Mouse (Mus musculus) embryo, embryonic 10 days (tissue): ENCODE measurements at regions not wholly inside any gene's neighbourhood (a gene's known extent, or its start where the extent isn't known, plus 50 kb on each side); places are given as distances from the start of the nearest gene placed in this dataset.
"Not testable (repeated sequence)": the region's sequence is repeated elsewhere in the genome, so short reads cannot be mapped to it uniquely, and the experiment has no call there.

Experiments used
- DNase-seq: peaks from one replicate; pipeline ENCODE4 v3.0.0-alpha.2; 2015; ENCODE audit warnings: low spot score

DNA sequence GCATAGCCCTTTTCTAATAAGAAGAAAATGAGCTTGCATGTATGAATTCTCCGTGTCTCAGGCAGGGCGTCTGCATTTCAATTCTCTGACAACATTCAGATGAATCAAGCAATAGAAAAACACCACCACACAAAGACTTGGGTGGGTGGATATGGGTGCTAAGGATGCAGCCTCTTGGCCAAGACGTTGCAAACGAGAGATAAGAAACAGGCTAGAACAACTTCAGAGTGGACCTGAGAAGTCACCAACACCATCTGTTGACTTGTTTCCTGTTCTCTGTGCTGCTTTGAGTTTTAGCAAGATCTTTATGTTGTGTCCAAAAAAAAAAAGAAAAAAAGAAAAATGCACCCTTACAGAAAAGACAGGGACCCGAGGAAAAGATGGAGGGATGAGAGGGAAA, 277.0 kb downstream of the Gxylt1 start:
- DNase-seq: no peak

DNA sequence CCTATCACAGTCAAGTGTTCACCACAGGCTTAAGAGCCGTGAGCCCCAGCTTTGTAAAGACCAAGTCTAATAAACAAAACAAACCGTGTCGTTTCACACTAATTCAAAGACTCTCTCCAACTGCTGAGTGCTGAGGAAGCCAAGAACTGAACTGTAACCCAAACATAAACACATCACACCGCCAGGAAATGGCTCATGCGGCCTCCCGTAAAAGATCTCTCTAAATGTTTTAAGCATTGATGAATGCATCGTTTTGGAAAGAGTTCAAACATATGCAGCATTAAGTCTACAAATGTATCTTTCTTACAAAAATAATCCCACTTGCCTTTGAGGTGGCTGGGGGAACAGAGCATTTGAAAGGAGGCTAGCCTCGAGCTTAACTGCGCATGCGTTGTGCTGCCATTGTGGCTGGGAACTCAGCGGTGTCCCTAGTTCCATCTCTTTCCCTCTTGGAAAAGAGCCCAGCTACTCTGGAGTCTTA, 280.7 kb downstream of the Gxylt1 start:
- DNase-seq: no peak

DNA sequence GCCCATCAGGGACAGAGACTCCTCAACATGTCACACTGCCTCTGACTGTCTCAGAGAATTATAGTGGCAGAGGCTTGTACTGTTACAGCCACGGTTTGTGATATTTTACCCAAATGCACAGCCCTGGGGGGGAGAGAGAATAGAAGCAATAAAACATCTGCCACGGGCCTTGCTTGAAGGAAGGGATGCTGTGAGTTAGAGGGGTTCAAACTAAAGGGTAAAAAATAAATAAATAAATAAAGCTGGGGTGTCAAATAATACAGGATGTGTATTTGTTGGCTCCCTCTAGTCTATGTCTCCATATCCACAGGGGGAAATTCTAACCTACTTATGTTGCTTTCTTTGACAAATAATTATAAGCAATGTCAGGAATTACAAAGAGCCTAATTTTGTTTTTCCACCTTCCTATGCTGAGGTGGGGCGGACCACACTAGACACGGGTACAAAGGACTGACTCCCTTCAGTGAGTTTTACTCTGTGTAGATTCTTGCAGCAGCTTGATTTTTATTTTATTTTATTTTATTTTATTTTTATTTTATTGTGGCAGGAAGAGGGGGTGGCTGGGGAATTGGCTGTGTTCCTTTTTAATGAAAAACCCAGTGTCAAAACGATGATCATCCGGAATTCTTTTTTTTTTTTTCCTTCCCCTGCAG, 281.3 kb downstream of the Gxylt1 start:
- no peak for DNase-seq

DNA sequence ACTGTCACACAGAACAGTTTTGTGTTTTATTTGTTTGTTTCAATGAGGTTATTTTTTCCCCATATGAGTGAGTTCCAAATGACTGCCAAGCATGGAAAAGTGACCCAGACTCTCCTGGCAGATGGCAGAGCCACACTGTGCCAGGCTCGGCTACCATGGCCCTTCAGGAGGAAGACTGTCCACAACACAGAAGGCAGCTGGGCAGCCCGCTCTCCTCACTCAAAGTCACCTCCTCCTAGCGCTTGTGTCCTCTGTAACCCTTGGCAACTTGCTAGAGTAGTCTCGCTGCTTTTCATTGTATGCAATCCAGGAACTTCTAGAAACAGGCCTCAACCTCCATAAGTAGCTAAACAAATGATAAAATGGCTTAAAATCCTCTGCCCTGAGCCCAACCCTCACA, 299.2 kb downstream of the Gxylt1 start:
- DNase-seq: no peak

DNA sequence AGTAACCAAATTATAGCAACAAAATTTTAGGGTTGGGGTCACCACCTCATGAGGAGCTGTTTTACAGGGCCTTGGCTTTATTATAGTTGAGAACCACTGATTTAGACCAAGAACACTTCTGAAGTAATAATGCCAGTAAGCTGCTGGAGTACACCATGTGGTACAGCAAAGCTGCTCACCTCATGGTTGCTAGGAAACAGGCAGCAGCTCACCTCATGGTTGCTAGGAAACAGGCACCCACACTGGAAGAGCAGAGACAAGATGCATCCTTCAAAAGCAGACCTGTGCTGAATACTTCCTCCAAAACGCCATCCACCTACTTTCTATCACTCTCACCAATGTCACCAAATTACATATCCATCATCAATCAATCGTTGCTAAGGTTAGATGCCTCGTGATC, 300.0 kb downstream of the Gxylt1 start:
- DNase-seq: no peak

DNA sequence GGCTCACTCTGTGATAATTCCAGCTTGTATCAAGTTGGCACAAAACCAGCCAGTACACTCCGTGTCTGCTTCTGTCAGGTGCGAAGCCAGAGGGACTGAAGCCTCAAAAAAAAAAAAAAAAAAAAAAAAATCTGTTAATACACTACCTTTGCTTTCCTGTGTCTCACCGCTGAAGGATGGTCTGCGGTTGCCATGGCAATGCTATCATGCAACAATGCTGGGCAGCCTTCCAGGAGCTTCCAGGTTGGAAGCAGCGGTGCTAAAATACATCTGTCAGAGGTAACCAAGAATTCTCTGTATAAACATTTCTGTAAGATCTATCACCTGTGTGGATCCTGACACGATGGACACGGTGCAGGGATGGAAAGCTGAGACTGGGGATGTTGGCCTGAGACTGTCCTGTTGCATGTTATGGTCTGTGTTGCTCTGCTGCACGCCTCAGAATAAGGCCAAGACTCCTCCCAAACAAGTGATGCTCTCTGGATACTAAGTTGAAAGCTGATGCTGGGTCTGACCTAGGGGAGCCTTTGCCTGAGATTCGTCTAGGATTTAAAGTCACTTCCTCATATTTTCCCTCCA, 301.2 kb downstream of the Gxylt1 start:
- no peak for DNase-seq

DNA sequence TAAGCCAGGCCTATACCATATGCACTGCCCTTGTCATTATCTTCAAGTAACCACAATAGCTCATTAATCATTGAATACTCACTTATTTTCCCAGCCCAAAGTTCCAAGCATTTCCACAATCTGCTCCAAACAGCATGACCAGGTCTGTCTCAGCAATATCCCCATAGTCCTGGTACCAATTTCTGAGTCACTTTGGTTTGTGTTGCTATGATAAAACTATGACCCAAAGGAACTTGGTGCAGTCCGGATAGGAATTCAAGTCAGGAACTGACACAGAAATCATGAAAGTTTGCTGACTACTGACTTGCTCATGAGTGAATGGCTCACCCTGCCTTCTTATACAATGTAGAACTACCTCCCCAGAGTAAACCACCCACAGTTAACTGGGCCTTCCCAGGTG, 309.4 kb downstream of the Gxylt1 start:
- no peak for DNase-seq

DNA sequence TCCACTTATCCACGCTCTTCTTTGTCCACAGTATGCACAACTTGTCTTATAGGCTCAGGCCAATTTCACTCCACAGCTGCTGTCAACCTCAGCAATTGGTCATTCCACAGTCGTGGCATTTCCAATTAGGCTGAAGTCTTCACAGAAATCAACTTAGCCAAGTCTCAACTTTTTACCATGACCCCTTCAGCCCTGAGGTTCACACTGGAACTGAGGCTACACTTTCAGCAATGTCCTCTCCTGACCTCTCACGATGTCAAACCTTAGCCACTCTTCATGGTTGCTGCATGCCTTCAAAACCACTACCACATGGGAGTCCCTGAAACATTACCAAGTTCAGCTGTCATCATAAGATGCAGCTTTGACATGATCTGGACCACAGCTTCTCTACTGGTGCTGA, 310.1 kb downstream of the Gxylt1 start:
- DNase-seq: no peak

DNA sequence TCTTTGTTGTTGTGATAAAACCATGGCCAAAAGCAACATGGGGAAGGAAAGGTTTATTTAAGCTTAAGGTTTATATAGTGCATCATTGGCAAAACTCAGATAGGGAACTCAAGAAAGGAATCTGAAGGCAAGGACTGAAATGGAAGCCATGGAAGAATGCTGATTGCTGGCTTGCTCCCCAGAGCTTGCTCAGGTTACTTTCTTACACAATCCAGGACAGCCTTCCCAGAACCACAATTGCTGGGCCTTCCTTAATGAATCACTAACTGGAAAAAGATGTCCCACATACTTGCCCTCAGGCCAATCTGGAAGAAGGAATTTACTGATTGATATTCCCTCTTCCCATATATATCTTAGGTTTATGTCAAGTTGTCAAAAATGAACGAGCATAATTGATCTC, 310.8 kb downstream of the Gxylt1 start:
- no peak for DNase-seq

DNA sequence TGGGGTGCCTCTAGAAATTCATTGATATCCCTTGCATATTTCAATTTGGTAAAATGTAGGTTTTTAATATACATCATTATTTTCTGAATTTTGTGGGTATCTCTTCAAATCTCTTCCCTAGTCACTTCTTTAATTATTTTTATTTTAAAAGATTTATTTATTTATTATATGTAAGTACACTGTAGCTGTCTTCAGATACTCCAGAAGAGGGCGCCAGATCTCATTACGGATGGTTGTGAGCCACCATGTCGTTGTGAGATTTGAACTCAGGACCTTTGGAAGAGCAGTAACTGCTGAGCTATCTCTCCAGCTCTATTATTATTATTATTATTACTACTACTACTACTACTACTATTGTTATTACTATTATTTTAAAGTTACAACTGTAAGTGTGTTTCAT, 324.1 kb downstream of the Gxylt1 start:
- DNase-seq: not testable (repeated sequence)

DNA sequence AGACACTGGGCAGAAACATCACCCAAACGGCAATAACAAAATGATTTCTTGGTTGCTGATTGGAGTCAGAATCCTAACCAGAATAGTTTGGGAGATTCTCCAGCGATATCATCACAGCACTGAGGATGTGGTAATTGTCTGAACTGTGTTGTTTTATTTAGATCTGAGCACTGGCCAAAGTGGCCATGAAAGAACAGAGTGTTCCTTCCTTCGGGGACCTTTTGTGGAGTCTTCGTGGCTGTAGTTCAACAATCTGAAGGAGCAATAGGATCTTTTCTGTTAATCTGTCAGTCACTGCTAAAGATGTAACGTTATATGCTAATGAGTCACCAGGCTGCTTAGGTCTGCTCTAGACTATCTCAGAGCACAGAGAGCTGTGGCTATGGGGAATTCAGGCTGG, 328.8 kb downstream of the Gxylt1 start:
- DNase-seq: no peak

DNA sequence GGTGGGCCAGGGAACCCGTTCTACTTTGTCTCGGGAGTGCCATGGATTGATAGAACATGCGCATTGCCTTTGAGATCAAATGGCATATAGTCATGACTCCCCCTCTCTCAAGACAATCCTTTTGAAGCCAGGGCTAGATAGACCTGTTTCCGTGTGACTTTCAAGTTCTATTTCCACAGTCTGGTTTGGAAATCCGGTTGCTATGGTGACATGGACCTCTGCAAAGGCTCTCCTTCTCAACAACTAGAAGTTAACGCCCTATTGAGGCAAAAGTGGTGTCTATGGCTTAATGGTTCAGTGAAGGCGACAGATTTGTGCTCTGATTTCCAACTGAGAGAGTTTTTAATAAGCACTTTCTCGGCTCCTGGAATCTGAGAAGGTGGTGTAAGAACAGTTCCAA, 371.2 kb downstream of the Gxylt1 start:
- no peak for DNase-seq

DNA sequence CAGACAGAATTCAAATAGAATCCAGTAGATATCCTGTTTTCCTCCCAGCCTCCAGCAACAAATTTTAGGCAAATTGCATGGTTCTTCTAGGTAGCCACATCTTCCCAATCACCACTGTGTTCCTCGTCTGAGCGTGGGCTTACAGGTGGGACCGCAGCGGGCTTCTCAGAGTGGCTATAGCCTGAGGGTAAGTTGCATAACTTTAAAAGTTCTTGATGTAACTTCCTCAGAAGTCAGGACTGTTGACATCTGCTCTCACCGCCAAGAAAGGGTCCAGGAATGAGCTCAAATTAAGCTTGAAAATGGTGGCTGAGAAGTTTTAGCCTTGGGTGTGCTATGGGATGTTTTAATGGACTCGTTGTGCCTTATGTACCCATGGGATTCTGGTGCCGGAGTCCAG, 377.7 kb downstream of the Gxylt1 start:
- no peak for DNase-seq

DNA sequence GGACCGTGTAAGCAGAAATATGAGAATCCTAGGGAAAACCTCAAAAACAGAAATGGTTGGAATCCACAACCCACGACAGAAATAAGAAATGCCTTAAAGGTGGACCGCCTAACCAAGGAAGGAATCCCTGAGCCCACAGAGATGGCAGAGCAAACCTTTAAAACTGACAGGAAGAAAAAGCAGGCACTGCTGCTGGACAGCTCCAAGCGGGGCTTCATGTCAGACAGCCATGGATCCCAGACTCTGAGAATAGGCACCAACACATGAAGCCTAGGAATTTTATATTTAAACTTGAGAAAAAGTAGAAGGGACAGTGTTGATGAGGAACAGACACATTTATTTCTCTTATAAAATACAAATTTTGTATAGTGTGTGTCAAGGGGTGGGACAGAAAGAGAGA, 379.1 kb downstream of the Gxylt1 start:
- peak; percentile 11 for DNase-seq

DNA sequence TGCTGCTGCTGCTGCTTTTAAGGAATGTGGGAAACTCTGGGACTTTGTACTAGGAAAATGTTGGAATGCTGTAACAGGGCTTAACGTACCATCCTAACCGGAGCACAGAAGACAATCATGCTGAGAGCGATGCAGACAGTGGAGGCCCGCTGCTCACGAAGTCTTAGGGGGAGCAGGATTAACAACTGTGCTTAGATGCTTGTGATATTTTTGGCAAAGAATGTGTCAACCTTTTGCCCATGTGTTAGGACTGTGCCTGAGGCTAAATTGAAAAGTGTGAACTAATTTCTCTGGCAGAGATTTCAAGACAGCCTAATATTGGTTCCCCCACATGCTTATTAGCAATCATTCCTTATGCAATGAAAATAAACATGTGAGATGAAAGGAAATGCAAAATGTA, 398.5 kb downstream of the Gxylt1 start:
- no peak for DNase-seq

DNA sequence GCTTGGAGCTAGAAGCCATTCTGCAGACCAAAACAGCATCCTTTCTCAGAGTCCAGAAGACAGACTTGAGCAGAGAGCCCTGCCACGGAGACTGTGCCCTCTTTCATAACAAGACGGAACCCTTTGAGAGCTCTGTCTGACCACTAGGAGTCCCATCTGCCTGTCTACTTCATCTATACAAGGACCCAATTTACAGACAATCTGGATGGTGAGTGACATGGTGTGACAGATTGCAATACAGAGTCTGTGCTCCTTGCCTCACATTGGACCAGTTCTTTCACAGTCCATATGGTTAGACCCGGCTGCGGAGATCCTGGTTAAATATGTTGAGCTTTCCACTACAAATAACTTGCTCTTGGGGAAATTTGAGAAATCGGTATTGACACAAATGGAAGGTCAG, 410.9 kb downstream of the Gxylt1 start:
- DNase-seq: no peak

DNA sequence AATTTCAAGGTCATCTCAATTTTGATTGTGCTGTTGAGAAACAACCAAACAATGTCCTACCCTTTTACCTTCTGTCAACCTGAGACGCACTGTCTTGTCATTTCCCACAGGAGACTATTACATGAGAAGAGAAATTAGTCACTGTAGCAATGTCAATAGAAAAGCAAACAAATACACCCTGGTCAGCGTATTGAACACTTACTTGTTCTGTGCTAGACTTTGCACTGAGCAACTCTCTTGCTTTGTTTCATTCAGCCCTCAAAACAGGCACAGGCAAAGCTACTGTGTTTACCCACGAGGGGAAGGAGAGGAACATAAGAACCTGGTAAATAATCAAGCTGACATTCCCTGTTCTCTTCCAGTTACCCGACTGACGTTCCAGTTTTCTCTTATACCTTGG, 424.1 kb downstream of the Gxylt1 start:
- no peak for DNase-seq

DNA sequence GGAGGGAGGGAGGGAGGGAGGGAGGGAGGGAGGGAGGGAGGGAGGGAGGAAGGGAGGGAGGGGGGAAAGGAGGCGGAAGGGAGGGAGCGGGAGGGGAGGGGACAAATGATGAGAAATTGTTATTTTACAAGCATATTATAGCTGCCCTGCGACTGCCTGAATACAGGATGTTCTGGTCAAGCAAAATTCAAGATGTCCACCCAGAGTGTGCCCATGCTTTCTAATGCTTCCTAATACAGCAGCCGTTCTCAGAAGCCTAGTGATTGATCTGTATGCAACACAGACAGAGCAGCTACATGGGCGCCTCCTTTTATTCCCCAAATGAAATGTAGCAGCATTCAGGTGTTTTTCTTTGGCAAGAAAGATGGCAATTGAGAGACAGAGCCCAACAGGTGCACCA, 434.9 kb downstream of the Gxylt1 start:
- DNase-seq: no peak

DNA sequence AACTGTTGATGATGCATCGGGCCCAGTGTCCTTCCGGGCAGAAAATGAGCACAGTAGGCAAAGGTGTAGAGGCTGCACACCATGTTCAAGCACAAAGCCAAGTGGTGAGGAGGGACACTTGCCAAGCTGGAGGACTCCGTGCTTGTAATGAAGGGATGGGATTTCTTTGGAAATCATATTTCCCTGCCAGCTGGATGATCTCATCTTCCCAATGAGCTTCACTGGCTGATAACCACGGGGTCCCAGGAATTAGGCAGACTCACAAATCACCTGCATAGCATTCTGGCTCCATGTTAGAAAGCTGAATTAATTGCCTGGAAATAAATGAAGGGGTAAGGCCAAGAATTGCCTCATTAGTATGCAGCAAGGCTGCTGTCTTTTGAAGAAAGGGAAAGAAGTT, 435.4 kb downstream of the Gxylt1 start:
- no peak for DNase-seq

DNA sequence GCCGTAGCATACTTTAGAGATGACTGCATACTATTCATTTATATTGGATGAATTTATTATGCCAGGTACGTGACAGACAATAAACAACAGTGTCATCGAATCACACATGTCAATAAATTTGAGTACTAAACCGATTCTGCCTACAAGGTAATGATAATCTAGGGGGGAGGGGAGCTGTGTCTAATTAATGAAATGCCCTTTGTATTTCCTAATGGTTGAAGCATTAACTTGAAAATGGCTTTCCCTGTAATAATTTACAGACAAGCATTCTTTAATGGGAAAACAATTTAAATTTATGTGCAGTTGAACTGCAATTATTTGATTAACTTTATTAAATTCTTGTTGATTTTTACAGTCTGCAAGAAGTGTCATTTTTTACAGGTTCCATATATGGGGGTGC, 429.5 kb downstream of the Pdzrn4 start:
- DNase-seq: no peak
